Mouse (Mus musculus) adrenal gland, adult (tissue): ENCODE measurements around the gene Hjurp.

ENCODE experiments used
- DNase-seq, 2 experiments: peaks; one replicate each; pipeline ENCODE4 v3.0.0; 2022 to 2023; ENCODE audit warnings: low spot score in 1 of 2; ENCODE audit not compliant: inconsistent age in 2 of 2

The Hjurp gene

GRCm38 (mm10) chr1:88283376-88284227 is 6.2 kb upstream of the Hjurp start:
- peak in 1 of 2 experiments; percentile 39 for DNase-seq

- DNase-seq, result no peak
These were observed 4.9 kb upstream of the Hjurp start for GRCm38 (mm10) chr1:88282301-88282700.

GRCm38 (mm10) chr1:88280006-88280690 is 2.7 kb upstream of the Hjurp start:
- DNase-seq, result peak in 1 of 2 experiments; percentile 56

GRCm38 (mm10) chr1:88279111-88280005 is 1.9 kb upstream of the Hjurp start:
- peak; percentile 28 to 82 for DNase-seq

GRCm38 (mm10) chr1:88277818-88278511 is 532 bp upstream of the Hjurp start:
- peak in 1 of 2 experiments; percentile 49 for DNase-seq

- DNase-seq, result no peak
These were observed 822 bp downstream of the Hjurp start for GRCm38 (mm10) chr1:88276524-88277097.

- peak; percentile 31 to 64 for DNase-seq
These were observed 1.5 kb downstream of the Hjurp start for GRCm38 (mm10) chr1:88275698-88276523.

GRCm38 (mm10) chr1:88275078-88275680 is 2.3 kb downstream of the Hjurp start:
- peak in 1 of 2 experiments; percentile 36 for DNase-seq

GRCm38 (mm10) chr1:88274371-88275077 is 2.9 kb downstream of the Hjurp start:
- peak in 1 of 2 experiments; percentile 38 for DNase-seq

GRCm38 (mm10) chr1:88273832-88274231 is 3.6 kb downstream of the Hjurp start:
- peak in 1 of 2 experiments; percentile 48 for DNase-seq

- DNase-seq, result peak in 1 of 2 experiments; percentile 44
These were observed 4.1 kb downstream of the Hjurp start for GRCm38 (mm10) chr1:88273326-88273725.

GRCm38 (mm10) chr1:88272851-88273250 is 4.6 kb downstream of the Hjurp start:
- peak in 1 of 2 experiments; percentile 28 for DNase-seq

- no peak for DNase-seq
These were observed 7.7 kb downstream of the Hjurp start for GRCm38 (mm10) chr1:88269539-88270309.

GRCm38 (mm10) chr1:88268070-88268469 is 9.4 kb downstream of the Hjurp start:
- peak in 1 of 2 experiments; percentile 71 for DNase-seq

- DNase-seq, result peak; percentile 26 to 68
These were observed 9.9 kb downstream of the Hjurp start for GRCm38 (mm10) chr1:88267489-88267888.

- DNase-seq, result peak in 1 of 2 experiments; percentile 55
These were observed 11.3 kb downstream of the Hjurp start for GRCm38 (mm10) chr1:88266123-88266522.

- DNase-seq, result peak; percentile 64 to 81
These were observed 12.6 kb downstream of the Hjurp start for GRCm38 (mm10) chr1:88264869-88265240.
